Comparison of ENCODE assay signal across 28 mouse cellular contexts in the genomic region with DNA sequence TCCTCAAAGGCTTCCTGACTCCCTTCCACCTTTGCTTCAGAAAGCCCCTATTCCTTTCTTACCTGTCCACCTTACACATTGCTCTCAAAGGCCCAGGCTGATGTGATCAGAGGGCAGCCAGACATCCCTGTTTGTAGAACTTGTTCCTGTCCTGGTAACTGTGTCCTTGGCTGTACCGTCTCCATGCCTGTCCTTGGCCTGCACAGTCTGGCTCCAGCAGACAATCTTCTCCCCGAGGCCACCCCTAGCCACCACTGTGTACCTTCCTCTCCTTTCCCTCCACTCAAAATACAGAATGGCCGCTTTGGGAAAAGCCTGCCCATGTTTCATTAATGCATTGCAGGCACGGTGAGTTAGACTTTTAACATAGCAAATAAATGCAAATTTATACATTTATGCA.
DNase-seq lines count a peak whose midpoint lies in the region; ATAC-seq and TF ChIP-seq lines count a peak whose summit lies in the region.
"Had no signal": no experiment of that assay in that cellular context is flagged by ENCODE, and none has a peak within 500 bp of the region (broad histone marks: within the 10 kb centered on the region; RNA-seq: fewer than 3 reads in every experiment).

No protein-coding gene starts in this region.

- intact Hi-C loops in left cerebral cortex, adult 2 months (cut with DNase I): no loop called here
- intact Hi-C loops in left cerebral cortex, postnatal 36 days (cut with DNase I): no loop called here

- H3K9me3 ChIP-seq in forebrain, embryonic 15.5 days: no peaks in the 10 kb centered on the region
- H3K9me3 ChIP-seq in forebrain, embryonic 12.5 days: no peaks in the 10 kb centered on the region
- H3K9me3 ChIP-seq: embryonic facial prominence, embryonic 12.5 days; heart, embryonic 13.5 days; hindbrain, embryonic 12.5 days; kidney, embryonic 15.5 days; limb, embryonic 10.5 days; limb, embryonic 15.5 days; liver, embryonic 13.5 days; megakaryocyte, embryonic 14.5 days had no signal

- ATAC-seq in forebrain, embryonic 15.5 days (replicated peaks): no peak
- no peak for ATAC-seq in forebrain, embryonic 12.5 days (ENCODE audit: low FRiP score)
- ATAC-seq: lung, postnatal 0 days had no signal

- H3K36me3 ChIP-seq in forebrain, embryonic 15.5 days: no peaks in the 10 kb centered on the region
- peaks cover 24% of the 10 kb centered on the region for H3K36me3 ChIP-seq in forebrain, embryonic 12.5 days (replicated peaks)

- no peaks in the 10 kb centered on the region for H3K27me3 ChIP-seq in forebrain, embryonic 15.5 days
- no peaks in the 10 kb centered on the region for H3K27me3 ChIP-seq in forebrain, embryonic 12.5 days
- H3K27me3 ChIP-seq: embryonic facial prominence, embryonic 12.5 days; heart, embryonic 13.5 days; hindbrain, embryonic 12.5 days; kidney, embryonic 15.5 days; limb, embryonic 15.5 days; liver, embryonic 13.5 days; megakaryocyte, embryonic 14.5 days had no signal

- no peak overlapping the region for H3K4me3 ChIP-seq in forebrain, embryonic 15.5 days
- H3K4me3 ChIP-seq in forebrain, embryonic 12.5 days (replicated peaks): no peak overlapping the region
- no peak overlapping the region for H3K4me3 ChIP-seq in left cerebral cortex, adult 2 months
- H3K4me3 ChIP-seq: embryonic facial prominence, embryonic 12.5 days; heart, embryonic 13.5 days; hindbrain, embryonic 12.5 days; kidney, embryonic 15.5 days; limb, embryonic 10.5 days; limb, embryonic 15.5 days; liver, embryonic 13.5 days; megakaryocyte, embryonic 14.5 days had no signal

- no peak for DNase-seq in left cerebral cortex, adult 2 months (ENCODE audit: extremely low spot score in 1 of 2, low spot score in 2 of 2)
- DNase-seq in left cerebral cortex, postnatal 36 days (ENCODE audit: low spot score in 2 of 2): no peak
- DNase-seq in adrenal gland, postnatal 10 days: peak; percentile 28
- DNase-seq in adrenal gland, postnatal 14 days: peak; percentile 38
- no peak for DNase-seq in right cerebral cortex, postnatal 25 days
- DNase-seq: B cell, adult 2 months; cerebellum, adult 11 months; cerebellum, adult 9-10 months; cerebellum, postnatal 36 days; embryo, embryonic 11 days; gastrocnemius, postnatal 10 days; kidney, adult 18-20 months; kidney, postnatal 25 days; liver, embryonic 13.5 days; lung, adult 18-20 months; lung, postnatal 4 days; thymus, adult 2 months; thymus, postnatal 36 days had no signal

- H3K4me2 ChIP-seq in forebrain, embryonic 15.5 days (replicated peaks): no peak overlapping the region
- H3K4me2 ChIP-seq in forebrain, embryonic 12.5 days: no peak overlapping the region
- H3K4me2 ChIP-seq: embryonic facial prominence, embryonic 12.5 days; heart, embryonic 13.5 days; hindbrain, embryonic 12.5 days; kidney, embryonic 15.5 days; limb, embryonic 15.5 days; liver, embryonic 13.5 days had no signal

- H3K9ac ChIP-seq in forebrain, embryonic 15.5 days (replicated peaks): no peak overlapping the region
- H3K9ac ChIP-seq in forebrain, embryonic 12.5 days: no peak overlapping the region
- H3K9ac ChIP-seq: embryonic facial prominence, embryonic 12.5 days; heart, embryonic 13.5 days; hindbrain, embryonic 12.5 days; kidney, embryonic 15.5 days; limb, embryonic 15.5 days; liver, embryonic 13.5 days had no signal

- no peak for TF ChIP-seq CTCF in left cerebral cortex, adult 2 months (IDR thresholded peaks at IDR 0.05)

- H3K4me1 ChIP-seq in forebrain, embryonic 15.5 days: peaks cover 38% of the 10 kb centered on the region
- peaks cover 6% of the 10 kb centered on the region for H3K4me1 ChIP-seq in forebrain, embryonic 12.5 days
- H3K4me1 ChIP-seq: embryonic facial prominence, embryonic 12.5 days; heart, embryonic 13.5 days; kidney, embryonic 15.5 days; limb, embryonic 10.5 days; liver, embryonic 13.5 days had no signal

- H3K27ac ChIP-seq in forebrain, embryonic 15.5 days (replicated peaks): 0 out of 2 replicates have a peak overlapping the region, but pooled peaks have one; percentile 17
- no peak overlapping the region for H3K27ac ChIP-seq in forebrain, embryonic 12.5 days
- H3K27ac ChIP-seq in left cerebral cortex, adult 2 months: peak overlapping the region; percentile 18
- H3K27ac ChIP-seq: embryonic facial prominence, embryonic 12.5 days; heart, embryonic 13.5 days; hindbrain, embryonic 12.5 days; kidney, embryonic 15.5 days; limb, embryonic 10.5 days; limb, embryonic 15.5 days; liver, embryonic 13.5 days had no signal

- WGBS in forebrain, embryonic 15.5 days: 58% methylated on average over 4 of the region's 4 CpGs
- WGBS in forebrain, embryonic 12.5 days: 87% methylated on average over 4 of the region's 4 CpGs

Comparison
In these comparisons a context has a peak if more than half of its experiments do, and no peak if none do; other contexts are left out.
1. DNase-seq: peak in adrenal gland, postnatal 10 days (single experiment) and adrenal gland, postnatal 14 days (single experiment); none in left cerebral cortex, adult 2 months (0 of 2), left cerebral cortex, postnatal 36 days (0 of 2) and right cerebral cortex, postnatal 25 days (single experiment).